36 mouse cellular contexts compared by ENCODE assay signal in genomic region chr7:105272426-105272825, GRCm38 (mm10). TPM values are rescaled to one million over a fixed set of nuclear protein-coding genes. Genes with fewer than 3 reads are reported as not detected.
A peak's percentile ranks its signal among the peaks of the same experiment; 100 is the strongest.
DNase-seq lines count a peak whose midpoint lies in the region; ATAC-seq and TF ChIP-seq lines count a peak whose summit lies in the region.
"Had no signal": no experiment of that assay in that cellular context is flagged by ENCODE, and none has a peak within 500 bp of the region (broad histone marks: within the 10 kb centered on the region; RNA-seq: fewer than 3 reads in every experiment).

No protein-coding gene starts in this region.

- no peaks in the 10 kb centered on the region for H3K9me3 ChIP-seq in forebrain, embryonic 16.5 days (ENCODE audit: control insufficient read depth, low read length)
- H3K9me3 ChIP-seq in forebrain, embryonic 10.5 days, result no peaks in the 10 kb centered on the region
- no peaks in the 10 kb centered on the region for H3K9me3 ChIP-seq in hindbrain, embryonic 15.5 days
- no peaks in the 10 kb centered on the region for H3K9me3 ChIP-seq in hindbrain, embryonic 12.5 days (replicated peaks)
- H3K9me3 ChIP-seq in hindbrain, embryonic 16.5 days (ENCODE audit: control insufficient read depth, low read length), result no peaks in the 10 kb centered on the region
- no peaks in the 10 kb centered on the region for H3K9me3 ChIP-seq in kidney, embryonic 16.5 days (ENCODE audit: low read length)
- H3K9me3 ChIP-seq: embryonic facial prominence, embryonic 15.5 days; heart, embryonic 12.5 days; kidney, embryonic 15.5 days; limb, embryonic 12.5 days; liver, embryonic 15.5 days had no signal

- H3K4me3 ChIP-seq in forebrain, embryonic 16.5 days (replicated peaks; ENCODE audit: low read length), result no peak overlapping the region
- no peak overlapping the region for H3K4me3 ChIP-seq in forebrain, embryonic 10.5 days
- no peak overlapping the region for H3K4me3 ChIP-seq in hindbrain, embryonic 15.5 days
- H3K4me3 ChIP-seq in hindbrain, embryonic 12.5 days, result no peak overlapping the region
- no peak overlapping the region for H3K4me3 ChIP-seq in hindbrain, embryonic 16.5 days (ENCODE audit: low read length)
- no peak overlapping the region for H3K4me3 ChIP-seq in kidney, embryonic 16.5 days (ENCODE audit: low read length)
- H3K4me3 ChIP-seq: embryonic facial prominence, embryonic 15.5 days; heart, embryonic 12.5 days; kidney, embryonic 15.5 days; layer of hippocampus, adult 2 months; left cerebral cortex, adult 2 months; limb, embryonic 12.5 days; liver, embryonic 15.5 days had no signal

- WGBS in forebrain, embryonic 16.5 days, result 72% methylated on average over 7 of the region's 7 CpGs
- 79% methylated on average over 7 of the region's 7 CpGs for WGBS in forebrain, embryonic 10.5 days
- 62% methylated on average over 7 of the region's 7 CpGs for WGBS in hindbrain, embryonic 15.5 days
- WGBS in hindbrain, embryonic 12.5 days, result 72% methylated on average over 7 of the region's 7 CpGs
- 61% methylated on average over 7 of the region's 7 CpGs for WGBS in hindbrain, embryonic 16.5 days
- WGBS in kidney, embryonic 16.5 days, result 71% methylated on average over 7 of the region's 7 CpGs

- H3K27ac ChIP-seq in forebrain, embryonic 16.5 days (ENCODE audit: low read length), result no peak overlapping the region
- H3K27ac ChIP-seq in forebrain, embryonic 10.5 days, result no peak overlapping the region
- H3K27ac ChIP-seq in hindbrain, embryonic 15.5 days (replicated peaks), result no peak overlapping the region
- no peak overlapping the region for H3K27ac ChIP-seq in hindbrain, embryonic 12.5 days
- no peak overlapping the region for H3K27ac ChIP-seq in hindbrain, embryonic 16.5 days (ENCODE audit: low read depth, low read length)
- H3K27ac ChIP-seq in kidney, embryonic 16.5 days (ENCODE audit: low read length), result no peak overlapping the region
- H3K27ac ChIP-seq: embryonic facial prominence, embryonic 15.5 days; kidney, embryonic 15.5 days; layer of hippocampus, adult 2 months; left cerebral cortex, adult 2 months; limb, embryonic 12.5 days; liver, embryonic 15.5 days; stomach, postnatal 0 days had no signal

- ATAC-seq in forebrain, embryonic 16.5 days, result peak; percentile 50
- ATAC-seq in hindbrain, embryonic 15.5 days (ENCODE audit: low FRiP score, low read depth), result peak; percentile 69; the same call in 1 of the 2 replicates
- no peak for ATAC-seq in hindbrain, embryonic 12.5 days (ENCODE audit: low FRiP score)
- peak; percentile 50; the same call in 1 of the 2 replicates for ATAC-seq in hindbrain, embryonic 16.5 days
- no peak for ATAC-seq in kidney, embryonic 16.5 days (ENCODE audit: low FRiP score, low TSS enrichment)
- ATAC-seq: CD4-positive, CD25-positive, alpha-beta regulatory T cell, adult 4 months had no signal

- TF ChIP-seq POLR2A in brain, embryonic 14.5 days (IDR thresholded peaks at IDR 0.05; ENCODE audit: borderline replicate concordance, extremely low read depth, insufficient read depth, insufficient read length, poor library complexity, severe bottlenecking), result no peak

- H3K9ac ChIP-seq in forebrain, embryonic 16.5 days (replicated peaks; ENCODE audit: low read depth, low read length), result no peak overlapping the region
- H3K9ac ChIP-seq in hindbrain, embryonic 15.5 days, result no peak overlapping the region
- H3K9ac ChIP-seq in hindbrain, embryonic 12.5 days, result no peak overlapping the region
- H3K9ac ChIP-seq in hindbrain, embryonic 16.5 days (ENCODE audit: low read depth, low read length), result no peak overlapping the region
- H3K9ac ChIP-seq in kidney, embryonic 16.5 days (replicated peaks; ENCODE audit: low read length), result no peak overlapping the region
- H3K9ac ChIP-seq: embryonic facial prominence, embryonic 15.5 days; heart, embryonic 12.5 days; kidney, embryonic 15.5 days; limb, embryonic 12.5 days; liver, embryonic 15.5 days; lung, embryonic 14.5 days had no signal

- TF ChIP-seq CTCF in brain, embryonic 14.5 days (IDR thresholded peaks at IDR 0.05; ENCODE audit: borderline replicate concordance, extremely low read depth, insufficient read depth, insufficient read length), result no peak

- no peak overlapping the region for H3K4me2 ChIP-seq in forebrain, embryonic 16.5 days (ENCODE audit: low read length)
- no peak overlapping the region for H3K4me2 ChIP-seq in hindbrain, embryonic 15.5 days
- no peak overlapping the region for H3K4me2 ChIP-seq in hindbrain, embryonic 12.5 days (replicated peaks)
- H3K4me2 ChIP-seq in hindbrain, embryonic 16.5 days (ENCODE audit: low read length), result no peak overlapping the region
- H3K4me2 ChIP-seq in kidney, embryonic 16.5 days (replicated peaks; ENCODE audit: low read depth, low read length), result no peak overlapping the region
- H3K4me2 ChIP-seq: embryonic facial prominence, embryonic 15.5 days; heart, embryonic 12.5 days; kidney, embryonic 15.5 days; limb, embryonic 12.5 days; liver, embryonic 15.5 days; lung, embryonic 14.5 days had no signal

- no peak for DNase-seq in forebrain, embryonic 10.5 days (ENCODE audit: extremely low spot score, low spot score)
- DNase-seq in brain, embryonic 14.5 days (ENCODE audit: low read depth), result peak; percentile 43
- DNase-seq: adrenal gland, postnatal 14 days; cerebellum, adult 11-12 months; cerebellum, adult 9-11 months; embryo, embryonic 11 days; gastrocnemius, postnatal 25 days; heart, adult 18-20 months; heart, postnatal 4 days; kidney, adult 18-20 months; kidney, postnatal 36 days; lung, embryonic 14.5 days; lung, postnatal 14 days; right cerebral cortex, adult 18-20 months; thymus, adult 2 months; thymus, postnatal 36 days had no signal

- H3K4me1 ChIP-seq in forebrain, embryonic 16.5 days (replicated peaks; ENCODE audit: control insufficient read depth, insufficient read depth, low read length), result no peaks in the 10 kb centered on the region
- H3K4me1 ChIP-seq in forebrain, embryonic 10.5 days, result no peaks in the 10 kb centered on the region
- H3K4me1 ChIP-seq in hindbrain, embryonic 15.5 days (replicated peaks), result no peaks in the 10 kb centered on the region
- H3K4me1 ChIP-seq in hindbrain, embryonic 12.5 days, result no peaks in the 10 kb centered on the region
- H3K4me1 ChIP-seq in hindbrain, embryonic 16.5 days (ENCODE audit: control insufficient read depth, insufficient read depth, low read depth, low read length), result no peaks in the 10 kb centered on the region
- no peaks in the 10 kb centered on the region for H3K4me1 ChIP-seq in kidney, embryonic 16.5 days (ENCODE audit: insufficient read depth, low read length)
- H3K4me1 ChIP-seq: embryonic facial prominence, embryonic 15.5 days; heart, embryonic 12.5 days; kidney, embryonic 15.5 days; limb, embryonic 12.5 days; liver, embryonic 15.5 days had no signal

- no peaks in the 10 kb centered on the region for H3K27me3 ChIP-seq in forebrain, embryonic 16.5 days (replicated peaks; ENCODE audit: control insufficient read depth, insufficient read depth, low read length)
- H3K27me3 ChIP-seq in forebrain, embryonic 10.5 days (ENCODE audit: poor library complexity, severe bottlenecking), result no peaks in the 10 kb centered on the region
- no peaks in the 10 kb centered on the region for H3K27me3 ChIP-seq in hindbrain, embryonic 15.5 days
- no peaks in the 10 kb centered on the region for H3K27me3 ChIP-seq in hindbrain, embryonic 12.5 days
- no peaks in the 10 kb centered on the region for H3K27me3 ChIP-seq in hindbrain, embryonic 16.5 days (replicated peaks; ENCODE audit: control insufficient read depth, insufficient read depth, low read length)
- no peaks in the 10 kb centered on the region for H3K27me3 ChIP-seq in kidney, embryonic 16.5 days (ENCODE audit: insufficient read depth, low read length)
- H3K27me3 ChIP-seq: embryonic facial prominence, embryonic 15.5 days; heart, embryonic 12.5 days; kidney, embryonic 15.5 days; limb, embryonic 12.5 days; liver, embryonic 15.5 days had no signal

- no peaks in the 10 kb centered on the region for H3K36me3 ChIP-seq in forebrain, embryonic 16.5 days (ENCODE audit: control insufficient read depth, insufficient read depth)
- no peaks in the 10 kb centered on the region for H3K36me3 ChIP-seq in forebrain, embryonic 10.5 days (replicated peaks)
- H3K36me3 ChIP-seq in hindbrain, embryonic 15.5 days, result no peaks in the 10 kb centered on the region
- H3K36me3 ChIP-seq in hindbrain, embryonic 12.5 days, result no peaks in the 10 kb centered on the region
- no peaks in the 10 kb centered on the region for H3K36me3 ChIP-seq in hindbrain, embryonic 16.5 days (ENCODE audit: control insufficient read depth, insufficient read depth, low read length)
- H3K36me3 ChIP-seq in kidney, embryonic 16.5 days (ENCODE audit: insufficient read depth, low read length), result no peaks in the 10 kb centered on the region
- H3K36me3 ChIP-seq: embryonic facial prominence, embryonic 15.5 days; heart, embryonic 12.5 days; kidney, embryonic 15.5 days; limb, embryonic 12.5 days; liver, embryonic 15.5 days had no signal

RNA-seq across cellular contexts. Expression of gene Olfr688, which starts 15.5 kb away (rescaled TPM):
- polyA plus RNA-seq in forebrain, embryonic 16.5 days (2015; fragmentation: Nextera tagmentation; extraction: Ambion mirVana), result not detected in 2 replicates
- polyA plus RNA-seq in forebrain, embryonic 10.5 days (2016; fragmentation: Nextera tagmentation; extraction: Ambion mirVana), result not detected in 2 replicates
- polyA plus RNA-seq in hindbrain, embryonic 15.5 days (2015; fragmentation: Nextera tagmentation; extraction: Ambion mirVana), result not detected in 2 replicates
- not detected in 2 replicates for polyA plus RNA-seq in hindbrain, embryonic 12.5 days (2016; fragmentation: Nextera tagmentation; extraction: Ambion mirVana)
- not detected in 2 replicates for polyA plus RNA-seq in brain, embryonic 14.5 days (2012; rRNA removed)
- not detected in 2 replicates for polyA plus RNA-seq in hindbrain, embryonic 16.5 days (2015; fragmentation: Nextera tagmentation; extraction: Ambion mirVana)
- not detected in 2 replicates for polyA plus RNA-seq in kidney, embryonic 16.5 days (2015; fragmentation: Nextera tagmentation; extraction: Ambion mirVana)
- polyA plus RNA-seq: CD4-positive, CD25-positive, alpha-beta regulatory T cell, adult 4 months; frontal cortex, adult 2 months; heart, embryonic 12.5 days; heart, postnatal 0 days; intestine, embryonic 14.5 days; kidney, embryonic 15.5 days; limb, embryonic 12.5 days; liver, adult 2 months; liver, embryonic 15.5 days; lung, embryonic 14.5 days; neural tube, embryonic 11.5 days; spleen, adult 2 months; stomach, postnatal 0 days; thymus, adult 2 months had no signal

RNA-seq across cellular contexts. Expression of gene Olfr689, which starts 38.5 kb away (rescaled TPM):
- not detected in 2 replicates for polyA plus RNA-seq in forebrain, embryonic 16.5 days (2015; fragmentation: Nextera tagmentation; extraction: Ambion mirVana)
- polyA plus RNA-seq in forebrain, embryonic 10.5 days (2016; fragmentation: Nextera tagmentation; extraction: Ambion mirVana), result not detected in 2 replicates
- polyA plus RNA-seq in hindbrain, embryonic 15.5 days (2015; fragmentation: Nextera tagmentation; extraction: Ambion mirVana), result 0.03 and 0.05 TPM in 2 replicates
- polyA plus RNA-seq in hindbrain, embryonic 12.5 days (2016; fragmentation: Nextera tagmentation; extraction: Ambion mirVana), result not detected in 2 replicates
- polyA plus RNA-seq in brain, embryonic 14.5 days (2012; rRNA removed), result not detected in 2 replicates
- polyA plus RNA-seq in hindbrain, embryonic 16.5 days (2015; fragmentation: Nextera tagmentation; extraction: Ambion mirVana), result not detected in 2 replicates
- polyA plus RNA-seq in kidney, embryonic 16.5 days (2015; fragmentation: Nextera tagmentation; extraction: Ambion mirVana), result not detected in 2 replicates
- polyA plus RNA-seq: CD4-positive, CD25-positive, alpha-beta regulatory T cell, adult 4 months; frontal cortex, adult 2 months; heart, embryonic 12.5 days; heart, postnatal 0 days; intestine, embryonic 14.5 days; kidney, embryonic 15.5 days; limb, embryonic 12.5 days; liver, adult 2 months; liver, embryonic 15.5 days; lung, embryonic 14.5 days; neural tube, embryonic 11.5 days; spleen, adult 2 months; stomach, postnatal 0 days; thymus, adult 2 months had no signal

Comparison
In these comparisons a context has a peak if more than half of its experiments do, and no peak if none do; other contexts are left out.
1. ATAC-seq: peak in forebrain, embryonic 16.5 days (single experiment), hindbrain, embryonic 15.5 days (single experiment) and hindbrain, embryonic 16.5 days (single experiment); none in hindbrain, embryonic 12.5 days (single experiment) and kidney, embryonic 16.5 days (single experiment).